ENCODE assay signal across 8 mouse cellular contexts in the genomic region with DNA sequence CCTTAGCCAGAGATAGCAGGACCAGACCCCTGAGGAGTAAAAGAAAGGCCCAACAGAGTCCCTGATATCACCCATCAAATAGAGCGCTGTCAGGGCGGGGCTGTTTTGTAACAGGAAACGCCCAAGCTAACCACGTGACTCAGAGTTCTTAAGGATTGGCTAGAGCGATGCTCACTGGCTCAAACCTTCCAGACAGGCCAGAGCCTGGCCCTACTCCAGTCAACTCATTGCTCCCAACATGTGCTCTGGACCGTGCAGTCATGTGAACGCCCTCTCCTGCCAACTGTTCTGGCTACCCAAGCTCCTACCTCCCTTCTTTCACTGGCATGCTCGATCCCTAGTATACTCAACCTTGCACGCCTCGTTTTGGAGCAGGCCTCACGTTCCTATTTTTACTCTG.
DNase-seq lines count a peak whose midpoint lies in the region; ATAC-seq and TF ChIP-seq lines count a peak whose summit lies in the region.

No protein-coding gene starts in this region.

- H3K4me1 ChIP-seq in G1E (ENCODE audit: insufficient read depth, low read depth, low read length) = peaks cover 33% of the 10 kb centered on the region

- DNase-seq in layer of hippocampus, adult 9-11 months = peak; percentile 80
- DNase-seq in layer of hippocampus, postnatal 10 days (ENCODE audit: low spot score in 2 of 2) = no peak
- no peak for DNase-seq in G1E (ENCODE audit: low spot score)
- DNase-seq in cerebellum, adult 18-20 months = peak; percentile 94 to 97
- peak; percentile 100 for DNase-seq in heart, adult 11 months
- DNase-seq in kidney, adult 9 months = peak; percentile 99
- DNase-seq in lung, postnatal 36 days = peak; percentile 93
- no peak for DNase-seq in frontal cortex, postnatal 14 days (ENCODE audit: low spot score in 2 of 2)

- peaks cover 85% of the 10 kb centered on the region for H3K36me3 ChIP-seq in G1E (replicated peaks)

- no peak for TF ChIP-seq CTCF in G1E (IDR thresholded peaks at IDR 0.05; ENCODE audit: low read depth, low read length)

- ATAC-seq in G1E (ENCODE audit: extremely low read depth, insufficient number of reproducible peaks, low FRiP score, poor library complexity, severe bottlenecking) = peak; percentile 78

- H3K4me3 ChIP-seq in G1E (ENCODE audit: low read depth, low read length) = no peak overlapping the region

- H3K27me3 ChIP-seq in G1E (ENCODE audit: insufficient read depth, low read length) = no peaks in the 10 kb centered on the region

- H3K9me3 ChIP-seq in G1E (replicated peaks) = no peaks in the 10 kb centered on the region

Comparison
In these comparisons a context has a peak if more than half of its experiments do, and no peak if none do; other contexts are left out.
1. DNase-seq: peak in layer of hippocampus, adult 9-11 months (single experiment), cerebellum, adult 18-20 months (2 of 2), heart, adult 11 months (single experiment), kidney, adult 9 months (single experiment) and lung, postnatal 36 days (single experiment); none in layer of hippocampus, postnatal 10 days (0 of 2), G1E (single experiment) and frontal cortex, postnatal 14 days (0 of 2).